Mouse (Mus musculus) kidney, adult 11 months (tissue): Measurements from ENCODE around the gene Vkorc1.
"Not testable (repeated sequence)": the region's sequence is repeated elsewhere in the genome, so short reads cannot be mapped to it uniquely, and the experiment has no call there.

Experiments
- DNase-seq: peaks from one replicate; pipeline ENCODE4 v3.0.0; 2022

Vkorc1 gene

GRCm38 (mm10) chr7:127912938-127913337, 17.5 kb upstream of the Vkorc1 start:
- no peak for DNase-seq

GRCm38 (mm10) chr7:127912190-127912871, 16.9 kb upstream of the Vkorc1 start, which contains the start of gene Kat8:
Kat8 (plus strand) TSS chr7:127912516.
- peak; percentile 90 for DNase-seq

GRCm38 (mm10) chr7:127908656-127909055, 13.2 kb upstream of the Vkorc1 start:
- no peak for DNase-seq

- no peak for DNase-seq
Observed at GRCm38 (mm10) chr7:127907939-127908338, 12.5 kb upstream of the Vkorc1 start.

- peak; percentile 74 for DNase-seq
Observed at GRCm38 (mm10) chr7:127903971-127904796, 8.8 kb upstream of the Vkorc1 start, which contains the start of gene Bckdk. Bckdk (plus strand) TSS chr7:127904082.

GRCm38 (mm10) chr7:127901772-127902171, 6.4 kb upstream of the Vkorc1 start:
- no peak for DNase-seq

GRCm38 (mm10) chr7:127899997-127900396, 4.6 kb upstream of the Vkorc1 start:
- DNase-seq = no peak

- no peak for DNase-seq
Observed at GRCm38 (mm10) chr7:127898179-127898956, 3.0 kb upstream of the Vkorc1 start.

- DNase-seq = no peak
Observed at GRCm38 (mm10) chr7:127897542-127897941, 2.1 kb upstream of the Vkorc1 start.

- peak; percentile 55 for DNase-seq
Observed at GRCm38 (mm10) chr7:127896384-127896783, 967 bp upstream of the Vkorc1 start.

GRCm38 (mm10) chr7:127895891-127896290, 474 bp upstream of the Vkorc1 start:
- not testable (repeated sequence) for DNase-seq

- DNase-seq = no peak
Observed at GRCm38 (mm10) chr7:127894480-127894879, 937 bp downstream of the Vkorc1 start.

- DNase-seq = peak; percentile 83
Observed at GRCm38 (mm10) chr7:127890798-127891197, 4.6 kb downstream of the Vkorc1 start, which contains the start of gene Prss53. Prss53 (minus strand) TSS chr7:127890970.

- DNase-seq = no peak
Observed at GRCm38 (mm10) chr7:127888821-127889220, 6.6 kb downstream of the Vkorc1 start.

- DNase-seq = no peak
Observed at GRCm38 (mm10) chr7:127887781-127888180, 7.6 kb downstream of the Vkorc1 start.

- DNase-seq = no peak
Observed at GRCm38 (mm10) chr7:127887191-127887590, 8.2 kb downstream of the Vkorc1 start.

GRCm38 (mm10) chr7:127886551-127886950, 8.9 kb downstream of the Vkorc1 start:
- no peak for DNase-seq

- DNase-seq = no peak
Observed at GRCm38 (mm10) chr7:127885951-127886350, 9.5 kb downstream of the Vkorc1 start.

GRCm38 (mm10) chr7:127880431-127880830, 15.0 kb downstream of the Vkorc1 start:
- DNase-seq = no peak

GRCm38 (mm10) chr7:127879301-127879700, 16.1 kb downstream of the Vkorc1 start:
- DNase-seq = no peak

GRCm38 (mm10) chr7:127876467-127877348, 18.7 kb downstream of the Vkorc1 start, which contains the start of gene Zfp668:
Zfp668 (minus strand) TSS chr7:127876828.
- DNase-seq = peak; percentile 89

- peak; percentile 70 for DNase-seq
Observed at GRCm38 (mm10) chr7:127876041-127876466, 19.4 kb downstream of the Vkorc1 start, which contains the start of gene Zfp646. Zfp646 (plus strand) TSS chr7:127876221.
